Mouse (Mus musculus) bone marrow, adult 2 months (tissue): ENCODE measurements at regions not wholly inside any gene's neighbourhood (a gene's known extent, or its start where the extent isn't known, plus 50 kb on each side); places are given as distances from the start of the nearest gene placed in this dataset.

ENCODE experiments used
- H3K27ac ChIP-seq: fragments of 200-500 bp; 2 replicates; pipeline ENCODE4 v1.5.1; 2012; ENCODE audit warnings: low read depth, mild to moderate bottlenecking, control low read depth, inconsistent platforms, low read length; ENCODE audit not compliant: control insufficient read depth, poor library complexity, insufficient read depth
- H3K4me1 ChIP-seq: fragments of 200-500 bp; 2 replicates; pipeline ENCODE4 v1.6.1; 2011; ENCODE audit warnings: low read length; ENCODE audit not compliant: control insufficient read depth, insufficient read depth
- H3K4me3 ChIP-seq: fragments of 200-500 bp; replicated peaks from 2 replicates; pipeline ENCODE3; 2011; ENCODE audit warnings: mild to moderate bottlenecking, low read depth, low read length, control low read depth; ENCODE audit not compliant: control insufficient read depth
- CTCF ChIP-seq: fragments of 200-500 bp; IDR thresholded peaks from 2 replicates; pipeline ENCODE4 v1.5.1; 2011; ENCODE audit warnings: low read length, control low read depth; ENCODE audit not compliant: control insufficient read depth, insufficient read depth
- POLR2A ChIP-seq: fragments of 200-500 bp; IDR thresholded peaks from 2 replicates; pipeline ENCODE4 v1.6.1; 2011; ENCODE audit warnings: low read depth, mild to moderate bottlenecking, control low read depth, low read length, borderline replicate concordance; ENCODE audit not compliant: control insufficient read depth
- WGBS: fragments of 180-500 bp; shearing (Covaris S2); methylation state at CpG from one replicate; pipeline ENCODE4 v1.1.7; 2018; 5-methylcytosine and 5-hydroxymethylcytosine counted together

DNA sequence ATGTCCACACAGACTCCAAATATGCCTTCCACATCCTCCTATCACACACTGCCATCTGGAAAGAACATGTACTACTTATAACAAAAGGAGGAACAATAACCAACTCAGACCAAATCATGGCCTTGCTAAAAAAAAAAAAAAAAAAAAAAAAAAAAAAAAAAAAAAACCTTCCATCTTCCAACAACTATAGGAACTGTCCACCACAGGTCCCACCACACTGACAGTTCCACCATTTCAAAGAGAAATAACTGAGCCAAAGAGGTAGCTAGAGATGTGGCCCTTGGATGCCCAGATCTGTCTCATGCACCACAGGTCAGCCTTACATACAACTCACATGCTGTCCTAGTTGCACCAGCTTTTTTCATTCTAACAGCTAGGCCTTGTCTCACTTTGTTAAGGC, 97.1 kb downstream of the Tmem17 start:
- no peak overlapping the region for H3K4me3 ChIP-seq
- no peaks in the 10 kb centered on the region for H3K4me1 ChIP-seq
- TF ChIP-seq POLR2A (no peak), CTCF (no peak)
- H3K27ac ChIP-seq: no peak overlapping the region

GRCm38 (mm10) chr11:22610433-22611101, 98.7 kb downstream of the Tmem17 start:
- Histone ChIP-seq H3K4me3 (no peak overlapping the region), H3K4me1 (no peaks in the 10 kb centered on the region), H3K27ac (no peak overlapping the region)
- no peak for TF ChIP-seq CTCF
- no peak for TF ChIP-seq POLR2A
- WGBS: 32% methylated on average over 12 of the region's 12 CpGs

DNA sequence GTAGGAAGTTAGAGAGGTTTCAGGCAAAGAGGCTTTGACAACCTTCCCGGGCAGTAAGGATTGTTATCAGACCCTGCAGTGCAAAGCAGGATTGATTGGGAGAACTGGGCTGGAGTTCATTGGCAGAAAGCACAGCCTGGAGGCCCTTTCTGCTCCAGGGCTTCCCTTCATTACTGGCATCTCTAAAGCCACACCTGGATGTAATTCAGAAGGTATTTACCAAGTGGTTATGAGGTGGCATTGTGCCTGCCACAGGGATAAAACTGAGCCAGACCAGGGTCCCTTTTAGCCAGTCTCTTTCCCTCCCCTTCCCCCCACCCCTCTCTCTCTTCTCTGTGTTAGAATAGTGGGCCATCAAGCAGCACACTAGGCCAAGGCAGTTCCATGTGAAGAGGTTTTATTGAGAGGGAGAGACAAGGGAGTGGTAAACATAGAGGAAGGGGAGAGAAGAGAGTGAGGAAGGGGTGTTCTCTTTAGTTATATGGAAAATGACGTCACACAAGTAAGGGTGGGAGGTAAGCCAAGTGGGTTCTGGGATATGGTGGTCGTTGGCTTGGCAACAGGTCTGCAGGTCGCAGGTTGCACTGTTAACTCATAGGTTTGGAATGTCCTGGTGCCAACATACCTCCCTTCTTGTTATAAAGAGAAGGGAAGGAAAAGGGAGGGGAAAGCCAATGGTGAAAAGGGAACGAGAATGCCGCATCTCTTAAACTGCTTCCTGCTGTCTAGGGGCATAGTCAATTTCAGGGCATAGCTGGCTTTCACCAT, 99.4 kb downstream of the Tmem17 start:
- WGBS: 62% methylated on average over 6 of the region's 6 CpGs
- TF ChIP-seq POLR2A (no peak), CTCF (no peak)
- no peaks in the 10 kb centered on the region for H3K4me1 ChIP-seq
- no peak overlapping the region for H3K27ac ChIP-seq
- no peak overlapping the region for H3K4me3 ChIP-seq

DNA sequence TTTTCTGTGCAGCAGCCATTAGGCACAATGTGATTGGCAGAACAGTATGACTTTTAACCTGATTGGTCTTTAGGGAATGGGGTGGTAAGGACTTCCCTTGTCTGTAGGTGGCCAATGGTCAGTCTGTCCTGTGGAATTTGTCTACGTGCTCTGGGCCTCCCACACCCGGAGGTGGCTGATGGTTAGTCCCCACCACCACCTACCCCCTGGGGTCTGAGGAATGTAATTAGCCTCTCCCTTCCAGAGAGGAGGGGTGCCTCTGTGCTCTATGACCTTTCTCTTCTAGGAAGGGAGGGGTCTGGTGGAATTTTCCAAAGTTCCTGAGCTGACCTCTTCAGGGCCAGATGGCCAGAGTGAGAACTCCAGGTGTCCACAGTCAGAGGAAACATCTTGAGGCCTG, 101.6 kb downstream of the Tmem17 start:
- Histone ChIP-seq H3K4me1 (no peaks in the 10 kb centered on the region), H3K27ac (no peak overlapping the region), H3K4me3 (no peak overlapping the region)
- TF ChIP-seq CTCF: no peak
- TF ChIP-seq POLR2A: no peak
- WGBS: 78% methylated on average over 2 of the region's 2 CpGs

GRCm38 (mm10) chr11:22617204-22617874, 105.5 kb downstream of the Tmem17 start:
- 8% methylated on average over 21 of the region's 21 CpGs for WGBS
- peak overlapping the region; percentile 29 for H3K4me3 ChIP-seq
- no peaks in the 10 kb centered on the region for H3K4me1 ChIP-seq
- no peak overlapping the region for H3K27ac ChIP-seq
- TF ChIP-seq CTCF (peak; percentile 95), POLR2A (no peak; the same call in 1 of the 2 replicates)

- Histone ChIP-seq H3K27ac (no peak overlapping the region), H3K4me3 (no peak overlapping the region), H3K4me1 (no peaks in the 10 kb centered on the region)
- TF ChIP-seq CTCF (no peak), POLR2A (no peak)
- 81% methylated on average over 8 of the region's 8 CpGs for WGBS
Observed at GRCm38 (mm10) chr11:22620912-22621705, 109.2 kb downstream of the Tmem17 start.

DNA sequence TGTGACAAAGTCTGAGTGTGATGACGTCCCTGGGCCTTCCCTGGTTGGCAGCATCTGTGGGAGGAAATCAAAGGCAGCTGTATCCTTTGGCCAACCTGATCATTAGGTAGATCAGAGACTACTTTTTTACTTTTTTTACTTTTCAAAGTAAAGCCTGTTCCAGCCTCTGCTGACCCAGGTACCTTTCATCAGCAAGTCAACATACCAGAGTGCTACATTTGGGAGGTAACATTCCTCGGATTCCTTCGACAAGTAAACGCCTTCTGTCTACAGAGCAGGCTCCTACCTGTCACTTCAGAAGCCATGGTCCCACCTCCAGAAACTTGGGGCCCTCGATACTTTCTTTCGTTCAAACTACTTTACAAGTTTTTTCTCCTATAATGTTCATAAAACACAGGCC, 110.0 kb downstream of the Tmem17 start:
- 80% methylated on average over 6 of the region's 6 CpGs for WGBS
- Histone ChIP-seq H3K4me3 (no peak overlapping the region), H3K4me1 (no peaks in the 10 kb centered on the region), H3K27ac (no peak overlapping the region)
- TF ChIP-seq POLR2A (no peak), CTCF (no peak)
